ENCODE assay signal across 8 mouse cellular contexts in genomic region chr6:113644808-113645207, GRCm38 (mm10). TPM values are rescaled to one million over a fixed set of nuclear protein-coding genes. Genes with fewer than 3 reads are reported as not detected.
DNase-seq lines count a peak whose midpoint lies in the region; ATAC-seq and TF ChIP-seq lines count a peak whose summit lies in the region.
"Had no signal": no experiment of that assay in that cellular context is flagged by ENCODE, and none has a peak within 500 bp of the region (broad histone marks: within the 10 kb centered on the region; RNA-seq: fewer than 3 reads in every experiment).

No protein-coding gene starts in this region.

- no peak overlapping the region for H3K9ac ChIP-seq in heart, embryonic 12.5 days
- no peak overlapping the region for H3K9ac ChIP-seq in stomach, embryonic 16.5 days (ENCODE audit: low read length)
- H3K9ac ChIP-seq in forebrain, embryonic 11.5 days (ENCODE audit: low read length): no peak overlapping the region
- H3K9ac ChIP-seq: limb, embryonic 13.5 days had no signal

- H3K27me3 ChIP-seq in spleen, adult 2 months (ENCODE audit: control insufficient read depth, insufficient read depth, low read length): no peaks in the 10 kb centered on the region
- no peaks in the 10 kb centered on the region for H3K27me3 ChIP-seq in heart, embryonic 12.5 days (replicated peaks)
- no peaks in the 10 kb centered on the region for H3K27me3 ChIP-seq in stomach, embryonic 16.5 days (ENCODE audit: control insufficient read depth, insufficient read depth, low read length)
- no peaks in the 10 kb centered on the region for H3K27me3 ChIP-seq in forebrain, embryonic 11.5 days (ENCODE audit: control insufficient read depth, insufficient read depth, low read length)
- H3K27me3 ChIP-seq: limb, embryonic 13.5 days had no signal

- H3K4me2 ChIP-seq in heart, embryonic 12.5 days: no peak overlapping the region
- no peak overlapping the region for H3K4me2 ChIP-seq in stomach, embryonic 16.5 days (ENCODE audit: low read depth, low read length)
- no peak overlapping the region for H3K4me2 ChIP-seq in forebrain, embryonic 11.5 days (ENCODE audit: low read depth, low read length, severe bottlenecking)
- H3K4me2 ChIP-seq: limb, embryonic 13.5 days had no signal

- TF ChIP-seq CTCF in spleen, adult 2 months (IDR thresholded peaks at IDR 0.05; ENCODE audit: extremely low read depth, insufficient read depth, insufficient read length, insufficient replicate concordance): no peak

- no peaks in the 10 kb centered on the region for H3K9me3 ChIP-seq in heart, embryonic 12.5 days (replicated peaks)
- H3K9me3 ChIP-seq in stomach, embryonic 16.5 days (replicated peaks; ENCODE audit: control insufficient read depth, low read length): no peaks in the 10 kb centered on the region
- H3K9me3 ChIP-seq in forebrain, embryonic 11.5 days (ENCODE audit: control insufficient read depth, low read length): no peaks in the 10 kb centered on the region
- H3K9me3 ChIP-seq: limb, embryonic 13.5 days had no signal

- no peak for DNase-seq in spleen, adult 2 months (ENCODE audit: low read depth in 1 of 2, low spot score in 2 of 2)
- no peak for DNase-seq in spleen, postnatal 10 days (ENCODE audit: low spot score in 2 of 2)
- peak; percentile 79 for DNase-seq in kidney, postnatal 14 days
- no peak for DNase-seq in forebrain, embryonic 11.5 days (ENCODE audit: low spot score)
- no peak for DNase-seq in urinary bladder, adult 18-20 months (ENCODE audit: low spot score in 2 of 2)

- no peak overlapping the region for H3K4me3 ChIP-seq in spleen, adult 2 months (ENCODE audit: extremely low read depth, insufficient read depth, insufficient read length)
- no peak overlapping the region for H3K4me3 ChIP-seq in heart, embryonic 12.5 days
- no peak overlapping the region for H3K4me3 ChIP-seq in stomach, embryonic 16.5 days (replicated peaks; ENCODE audit: low read length)
- no peak overlapping the region for H3K4me3 ChIP-seq in forebrain, embryonic 11.5 days (ENCODE audit: low read depth, low read length)
- H3K4me3 ChIP-seq: limb, embryonic 13.5 days had no signal

- peak overlapping the region; percentile 62 for H3K27ac ChIP-seq in spleen, adult 2 months (ENCODE audit: insufficient read depth, low read length)
- H3K27ac ChIP-seq in heart, embryonic 12.5 days (ENCODE audit: poor library complexity, severe bottlenecking): peak overlapping the region; percentile 53; the same call in 1 of the 2 replicates
- peak overlapping the region; percentile 60 for H3K27ac ChIP-seq in stomach, embryonic 16.5 days (ENCODE audit: low read length)
- no peak overlapping the region for H3K27ac ChIP-seq in forebrain, embryonic 11.5 days (ENCODE audit: low read depth, low read length)
- H3K27ac ChIP-seq: limb, embryonic 13.5 days had no signal

- 0 out of 2 replicates have a peak, but pooled peaks have one; percentile 51 for ATAC-seq in heart, embryonic 12.5 days (ENCODE audit: insufficient number of reproducible peaks, low FRiP score)
- ATAC-seq in stomach, embryonic 16.5 days (ENCODE audit: insufficient read depth, low FRiP score): no peak
- ATAC-seq in forebrain, embryonic 11.5 days (replicated peaks; ENCODE audit: low FRiP score): no peak

- H3K36me3 ChIP-seq in spleen, adult 2 months (ENCODE audit: control insufficient read depth, insufficient read depth, low read length): peaks cover 17% of the 10 kb centered on the region
- H3K36me3 ChIP-seq in heart, embryonic 12.5 days: no peaks in the 10 kb centered on the region
- no peaks in the 10 kb centered on the region for H3K36me3 ChIP-seq in stomach, embryonic 16.5 days (ENCODE audit: control insufficient read depth, insufficient read depth, low read length)
- no peaks in the 10 kb centered on the region for H3K36me3 ChIP-seq in forebrain, embryonic 11.5 days (ENCODE audit: control insufficient read depth, insufficient read depth, low read length)
- H3K36me3 ChIP-seq: limb, embryonic 13.5 days had no signal

- H3K4me1 ChIP-seq in spleen, adult 2 months (ENCODE audit: control insufficient read depth, insufficient read depth, insufficient read length): peaks cover 17% of the 10 kb centered on the region; the same call in 1 of the 2 replicates
- no peaks in the 10 kb centered on the region; the same call in 1 of the 2 replicates for H3K4me1 ChIP-seq in heart, embryonic 12.5 days (replicated peaks)
- H3K4me1 ChIP-seq in stomach, embryonic 16.5 days (ENCODE audit: control insufficient read depth, insufficient read depth, low read length): no peaks in the 10 kb centered on the region
- no peaks in the 10 kb centered on the region for H3K4me1 ChIP-seq in forebrain, embryonic 11.5 days (replicated peaks; ENCODE audit: control insufficient read depth, insufficient read depth, low read length)
- H3K4me1 ChIP-seq: limb, embryonic 13.5 days had no signal

- WGBS in spleen, adult 2 months: 42% methylated on average over 8 of the region's 8 CpGs
- 63% methylated on average over 8 of the region's 8 CpGs for WGBS in heart, embryonic 12.5 days
- WGBS in stomach, embryonic 16.5 days: 69% methylated on average over 8 of the region's 8 CpGs
- WGBS in forebrain, embryonic 11.5 days: 89% methylated on average over 8 of the region's 8 CpGs

- no peak for TF ChIP-seq POLR2A in spleen, adult 2 months (IDR thresholded peaks at IDR 0.05; ENCODE audit: low read depth, low read length)

RNA-seq across cellular contexts. Expression of gene Irak2, which starts 6.5 kb away (rescaled TPM):
- polyA plus RNA-seq in spleen, adult 2 months (2012; rRNA removed): 42.4 and 56.2 TPM in 2 replicates
- 7.0 and 7.9 TPM in 2 replicates for polyA plus RNA-seq in heart, embryonic 12.5 days (2016; fragmentation: Nextera tagmentation; extraction: Ambion mirVana)
- polyA plus RNA-seq in stomach, embryonic 16.5 days (2015; fragmentation: Nextera tagmentation; extraction: Ambion mirVana): 9.3 and 12.0 TPM in 2 replicates
- 1.6 and 2.1 TPM in 2 replicates for polyA plus RNA-seq in forebrain, embryonic 11.5 days (2014; fragmentation: Nextera tagmentation; extraction: Ambion mirVana)

RNA-seq across cellular contexts. Expression of gene Vhl, which starts 21.0 kb away (rescaled TPM):
- polyA plus RNA-seq in spleen, adult 2 months (2012; rRNA removed): 18.7 and 19.3 TPM in 2 replicates
- polyA plus RNA-seq in heart, embryonic 12.5 days (2016; fragmentation: Nextera tagmentation; extraction: Ambion mirVana): 30.3 and 32.7 TPM in 2 replicates
- polyA plus RNA-seq in stomach, embryonic 16.5 days (2015; fragmentation: Nextera tagmentation; extraction: Ambion mirVana): 34.4 and 35.9 TPM in 2 replicates
- 63.7 and 64.4 TPM in 2 replicates for polyA plus RNA-seq in forebrain, embryonic 11.5 days (2014; fragmentation: Nextera tagmentation; extraction: Ambion mirVana)

RNA-seq across cellular contexts. Expression of gene Brk1, which starts 40.2 kb away (rescaled TPM):
- polyA plus RNA-seq in spleen, adult 2 months (2012; rRNA removed): 97.5 and 107 TPM in 2 replicates
- polyA plus RNA-seq in heart, embryonic 12.5 days (2016; fragmentation: Nextera tagmentation; extraction: Ambion mirVana): 156 and 165 TPM in 2 replicates
- polyA plus RNA-seq in stomach, embryonic 16.5 days (2015; fragmentation: Nextera tagmentation; extraction: Ambion mirVana): 204 and 207 TPM in 2 replicates
- polyA plus RNA-seq in forebrain, embryonic 11.5 days (2014; fragmentation: Nextera tagmentation; extraction: Ambion mirVana): 198 and 200 TPM in 2 replicates

RNA-seq across cellular contexts. Expression of gene Fancd2os, which starts 44.3 kb away (rescaled TPM):
- not detected in 2 replicates for polyA plus RNA-seq in spleen, adult 2 months (2012; rRNA removed)
- 0.26 TPM in 1 of 2 replicates, not detected in the other for polyA plus RNA-seq in heart, embryonic 12.5 days (2016; fragmentation: Nextera tagmentation; extraction: Ambion mirVana)
- 0.18 TPM in 1 of 2 replicates, not detected in the other for polyA plus RNA-seq in stomach, embryonic 16.5 days (2015; fragmentation: Nextera tagmentation; extraction: Ambion mirVana)
- polyA plus RNA-seq in forebrain, embryonic 11.5 days (2014; fragmentation: Nextera tagmentation; extraction: Ambion mirVana): 0.24 TPM in 1 of 2 replicates, not detected in the other
- polyA plus RNA-seq: limb, embryonic 13.5 days had no signal

RNA-seq across cellular contexts. Expression of gene Tatdn2, which starts 52.0 kb away (rescaled TPM):
- 24.3 and 27.4 TPM in 2 replicates for polyA plus RNA-seq in spleen, adult 2 months (2012; rRNA removed)
- polyA plus RNA-seq in heart, embryonic 12.5 days (2016; fragmentation: Nextera tagmentation; extraction: Ambion mirVana): 0.87 and 1.1 TPM in 2 replicates
- polyA plus RNA-seq in stomach, embryonic 16.5 days (2015; fragmentation: Nextera tagmentation; extraction: Ambion mirVana): 0.58 and 0.72 TPM in 2 replicates
- polyA plus RNA-seq in forebrain, embryonic 11.5 days (2014; fragmentation: Nextera tagmentation; extraction: Ambion mirVana): 0.88 and 1.5 TPM in 2 replicates
